Mouse (Mus musculus) layer of hippocampus, adult 2 months (tissue): ENCODE results near the gene Ssna1. TPM values are rescaled to one million over a fixed set of nuclear protein-coding genes. Genes with fewer than 3 reads are reported as not detected.

Experiments used
- DNase-seq, 2 experiments: peaks; one replicate each; pipeline ENCODE4 v3.0.0; 2022; ENCODE audit warnings: low spot score in 2 of 2
- H3K27ac ChIP-seq: fragments of 200-600 bp; 2 replicates; pipeline ENCODE4 v1.8.1; 2022
- H3K4me3 ChIP-seq: fragments of 200-600 bp; 2 replicates; pipeline ENCODE4 v1.8.1; 2022; ENCODE audit warnings: mild to moderate bottlenecking
- CTCF ChIP-seq: fragments of 200-600 bp; conservative IDR thresholded peaks from 2 replicates; pipeline ENCODE4 v1.8.1; 2022; ENCODE audit warnings: antibody characterized with exemption, mild to moderate bottlenecking, moderate library complexity
- total RNA-seq, 2 experiments: library from RNA; stranded (reverse); gene quantifications; 2 replicates each; pipeline ENCODE4 v1.2.3; 2021

Ssna1 gene
- total RNA-seq, 2 experiments from 2014 or later: 64.5 to 69.3 TPM

DNA sequence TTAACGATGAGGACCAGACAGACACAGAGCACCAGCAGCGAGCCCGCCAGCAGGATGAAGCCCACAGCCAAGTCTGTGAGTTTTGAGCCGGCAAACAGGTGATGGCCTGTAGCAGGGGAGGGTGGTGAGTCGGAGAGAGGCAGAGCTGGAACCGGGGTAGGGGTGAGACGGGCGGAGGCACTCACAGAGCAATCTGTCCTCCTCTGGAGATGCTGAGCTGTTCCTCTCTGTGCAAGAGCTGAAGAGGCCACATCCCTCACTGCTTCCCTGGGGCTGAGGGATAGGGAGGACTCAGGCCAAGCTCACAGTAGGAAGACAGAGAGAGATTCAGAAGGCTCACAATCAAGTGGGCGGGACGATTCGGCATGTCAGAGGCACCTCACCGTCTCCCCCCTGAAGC, 41.2 kb downstream of the Ssna1 start:
- no peak for TF ChIP-seq CTCF
- Histone ChIP-seq H3K27ac (no peak overlapping the region), H3K4me3 (no peak overlapping the region)
- no peak for DNase-seq

DNA sequence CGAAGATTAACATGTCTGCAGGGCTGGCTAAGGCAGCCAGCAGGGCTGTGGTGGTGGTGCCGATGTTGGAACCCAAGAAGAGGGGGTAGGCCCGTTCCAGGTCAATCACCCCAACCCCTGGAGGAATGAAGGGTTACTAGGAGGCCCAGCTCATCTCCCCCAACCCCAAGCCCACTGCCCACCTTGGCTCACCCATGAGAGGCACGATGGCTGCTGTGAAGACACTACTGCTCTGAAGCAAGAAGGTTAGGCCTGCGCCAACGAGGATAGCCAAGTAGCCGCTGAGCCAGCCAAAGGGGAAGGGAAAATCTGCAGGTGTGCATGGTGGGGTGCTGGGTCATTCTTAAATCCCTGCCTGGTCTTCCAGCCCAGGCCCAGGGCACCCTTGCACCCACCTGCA, 41.7 kb downstream of the Ssna1 start:
- H3K4me3 ChIP-seq: no peak overlapping the region
- TF ChIP-seq CTCF: no peak
- no peak for DNase-seq
- no peak overlapping the region for H3K27ac ChIP-seq

DNA sequence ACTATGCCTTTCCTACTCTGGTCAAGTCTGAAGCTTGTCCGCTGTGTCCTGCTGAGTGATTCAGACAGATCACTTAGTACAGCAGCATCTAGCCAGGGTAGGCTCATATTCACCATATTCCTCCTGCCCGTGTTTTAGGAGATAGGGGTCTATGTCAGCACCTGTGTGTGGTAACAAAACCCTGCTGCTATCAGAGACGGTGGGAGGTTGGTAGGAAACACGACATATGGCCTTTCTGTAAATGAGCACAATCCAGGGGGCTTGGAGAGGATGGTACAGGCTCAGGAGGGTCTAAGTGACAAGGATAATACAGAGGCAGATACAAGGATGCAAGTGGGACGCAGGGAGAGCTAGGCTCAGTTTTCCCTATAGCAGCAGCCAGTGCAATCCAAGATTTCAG, 42.7 kb downstream of the Ssna1 start:
- no peak for DNase-seq
- H3K27ac ChIP-seq: peak overlapping the region; percentile 98; the same call in 1 of the 2 replicates
- no peak overlapping the region for H3K4me3 ChIP-seq
- no peak for TF ChIP-seq CTCF

DNA sequence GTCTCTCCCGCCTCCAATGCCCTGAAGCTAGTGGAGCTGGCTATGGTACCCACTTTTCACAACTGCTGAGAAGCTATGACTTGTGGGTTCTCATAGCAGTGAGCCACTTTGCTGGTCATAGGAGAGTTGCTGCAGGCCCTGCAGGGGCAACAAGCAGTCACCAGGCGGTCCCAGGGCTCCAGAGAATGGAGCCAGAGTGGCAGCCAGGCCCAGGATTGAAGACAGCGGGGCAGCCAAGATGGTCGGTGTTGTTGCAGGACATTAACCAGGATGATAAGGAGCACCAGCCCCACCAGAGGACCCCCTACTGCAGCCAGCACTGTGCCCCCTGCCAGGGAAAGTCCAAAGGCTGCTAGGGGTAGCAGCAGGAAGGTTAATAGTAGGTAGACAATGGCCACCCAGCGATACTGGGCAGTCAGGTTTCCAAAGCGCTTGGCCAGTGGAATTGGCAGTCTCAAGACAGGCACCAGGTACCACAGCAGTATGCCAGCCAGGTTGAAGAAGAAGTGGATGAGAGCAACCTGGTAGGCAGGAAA, 43.2 kb downstream of the Ssna1 start:
- DNase-seq: no peak
- peak overlapping the region; percentile 98 for H3K27ac ChIP-seq
- peak overlapping the region; percentile 45; the same call in 1 of the 2 replicates for H3K4me3 ChIP-seq
- TF ChIP-seq CTCF: no peak

DNA sequence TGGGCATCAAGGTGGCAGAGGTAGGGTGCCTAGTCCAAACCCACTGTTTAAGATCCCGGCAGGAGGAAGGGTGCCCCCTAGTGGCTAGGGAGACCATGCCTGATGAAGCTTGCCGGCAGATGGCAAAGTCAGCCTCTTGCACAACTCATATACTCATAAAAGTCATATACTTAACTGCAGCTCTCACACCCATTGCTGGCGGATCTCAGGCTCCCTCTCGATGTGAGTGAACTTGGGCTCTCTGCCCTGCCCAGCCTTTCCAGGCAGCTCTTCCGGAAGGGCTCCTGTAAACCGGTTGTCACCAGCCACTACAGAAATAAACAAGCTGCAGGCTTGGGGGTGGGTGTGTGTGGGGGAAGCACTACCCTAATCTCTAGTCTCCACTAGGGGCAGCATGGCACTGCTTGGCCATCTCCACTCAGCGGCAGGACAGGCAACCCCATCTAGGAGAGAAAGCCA, 43.8 kb downstream of the Ssna1 start:
- H3K4me3 ChIP-seq: peak overlapping the region; percentile 45
- peak; percentile 81 to 90 for DNase-seq
- TF ChIP-seq CTCF: peak; percentile 85
- peak overlapping the region; percentile 98 for H3K27ac ChIP-seq

- no peak overlapping the region for H3K4me3 ChIP-seq
- H3K27ac ChIP-seq: peak overlapping the region; percentile 98
- no peak for DNase-seq
- no peak for TF ChIP-seq CTCF
These were observed 44.8 kb downstream of the Ssna1 start for GRCm38 (mm10) chr2:25227406-25227805.

DNA sequence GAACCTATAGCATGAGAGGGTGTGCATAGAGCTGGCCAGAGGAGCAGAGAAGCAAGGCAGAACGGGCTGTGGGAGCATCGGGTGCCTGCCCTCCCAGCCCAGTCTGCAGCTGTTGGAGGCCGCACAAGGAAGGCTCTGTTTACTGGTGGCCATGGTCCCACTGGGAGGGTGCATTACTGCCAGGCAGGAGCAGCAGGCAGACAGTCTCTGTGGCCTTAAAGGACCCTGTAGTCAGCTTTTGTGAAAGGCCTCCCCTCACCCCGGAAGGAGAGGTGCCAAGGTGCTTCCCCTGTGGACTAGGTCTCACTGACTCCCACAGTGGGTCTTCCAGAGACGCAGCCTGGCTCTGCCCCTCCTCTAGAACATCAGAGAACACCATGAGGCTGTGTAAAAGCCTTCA, 45.4 kb downstream of the Ssna1 start:
- Histone ChIP-seq H3K27ac (peak overlapping the region; percentile 98), H3K4me3 (no peak overlapping the region)
- no peak for TF ChIP-seq CTCF
- DNase-seq: peak; percentile 53 to 69

DNA sequence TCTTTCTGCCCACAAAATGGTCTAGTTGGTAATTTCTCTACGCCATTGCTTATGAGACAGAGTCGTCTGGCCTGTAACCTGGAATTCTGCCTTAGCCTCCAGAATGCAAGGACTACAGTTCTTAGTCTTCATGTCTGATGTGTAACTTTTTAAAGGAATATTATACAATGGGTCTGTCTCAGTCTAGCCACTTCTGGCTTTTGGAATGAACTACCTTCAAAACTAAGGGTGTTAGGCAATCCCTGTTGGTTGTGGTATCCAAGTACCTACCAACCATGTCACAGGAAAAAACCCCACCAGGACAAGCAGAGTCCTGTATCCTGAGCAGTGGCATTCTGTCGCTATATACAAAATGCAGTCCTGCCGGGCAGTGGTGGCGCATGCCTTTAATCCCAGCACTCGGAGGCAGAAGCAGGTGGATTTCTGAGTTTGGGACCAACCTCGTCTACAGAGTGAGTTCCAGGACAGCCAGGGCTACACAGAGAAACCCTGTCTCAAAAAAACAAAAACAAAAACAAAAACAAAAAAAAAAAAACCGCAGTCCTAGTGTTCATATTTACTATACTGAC, 46.3 kb downstream of the Ssna1 start:
- Histone ChIP-seq H3K4me3 (peak overlapping the region; percentile 62; the same call in 1 of the 2 replicates), H3K27ac (peak overlapping the region; percentile 98)
- no peak for TF ChIP-seq CTCF
- DNase-seq: no peak

DNA sequence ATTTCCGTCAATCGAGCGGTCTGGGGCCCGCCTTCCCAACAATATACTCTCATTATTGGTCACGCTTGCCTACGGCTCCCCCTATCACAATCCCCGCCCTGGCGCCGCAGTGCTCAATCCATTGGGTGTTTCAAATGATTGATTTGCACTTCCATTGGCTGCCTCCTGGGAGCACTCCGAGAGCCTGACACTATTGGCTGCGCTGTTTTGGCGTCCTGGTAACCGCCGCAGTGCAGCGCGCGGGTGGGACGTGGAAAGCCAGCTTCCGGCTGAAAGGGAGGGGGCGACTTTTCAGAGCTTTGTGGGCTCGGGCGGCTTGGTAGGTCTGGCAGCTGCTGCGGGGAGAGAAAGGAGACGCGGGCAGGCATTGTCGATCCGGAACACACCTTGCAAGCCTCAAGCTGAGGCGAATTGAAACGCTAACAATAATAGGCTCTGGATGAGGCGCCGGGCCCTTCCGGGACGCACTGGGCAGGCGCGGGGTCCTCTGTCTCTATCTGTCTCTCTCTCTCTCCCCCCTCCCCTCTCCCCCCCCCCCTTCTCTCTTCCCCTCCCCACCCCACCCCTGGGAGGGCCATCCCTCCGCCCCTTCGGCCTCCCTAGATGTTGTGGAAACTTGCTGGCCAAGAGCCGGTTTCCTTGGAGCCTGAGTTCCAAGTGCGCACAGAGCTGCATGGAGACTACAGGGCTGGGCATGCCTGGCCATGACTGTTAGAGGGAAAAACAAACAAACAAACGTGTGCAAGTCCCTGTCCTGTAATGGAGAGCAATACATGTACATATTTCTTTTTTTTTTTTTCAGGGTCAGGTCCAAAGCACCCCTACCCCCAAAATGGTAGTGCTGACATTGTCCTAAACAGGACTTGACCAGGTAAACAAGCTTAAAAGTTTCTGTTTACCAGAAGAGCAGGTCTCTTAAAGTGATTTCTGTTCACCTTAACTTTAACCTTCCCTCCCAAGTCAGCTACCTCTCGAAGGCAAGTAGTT, 47.2 kb downstream of the Ssna1 start:
- DNase-seq: peak; percentile 97 to 100
- peak overlapping the region; percentile 98 for H3K27ac ChIP-seq
- peak; percentile 58 for TF ChIP-seq CTCF
- H3K4me3 ChIP-seq: peak overlapping the region; percentile 62

GRCm38 (mm10) chr2:25224492-25224765, 47.8 kb downstream of the Ssna1 start, which contains the start of gene Tubb4b:
Gene Tubb4b, minus strand, starts transcription at chr2:25224702.
- TF ChIP-seq CTCF: no peak
- no peak for DNase-seq

DNA sequence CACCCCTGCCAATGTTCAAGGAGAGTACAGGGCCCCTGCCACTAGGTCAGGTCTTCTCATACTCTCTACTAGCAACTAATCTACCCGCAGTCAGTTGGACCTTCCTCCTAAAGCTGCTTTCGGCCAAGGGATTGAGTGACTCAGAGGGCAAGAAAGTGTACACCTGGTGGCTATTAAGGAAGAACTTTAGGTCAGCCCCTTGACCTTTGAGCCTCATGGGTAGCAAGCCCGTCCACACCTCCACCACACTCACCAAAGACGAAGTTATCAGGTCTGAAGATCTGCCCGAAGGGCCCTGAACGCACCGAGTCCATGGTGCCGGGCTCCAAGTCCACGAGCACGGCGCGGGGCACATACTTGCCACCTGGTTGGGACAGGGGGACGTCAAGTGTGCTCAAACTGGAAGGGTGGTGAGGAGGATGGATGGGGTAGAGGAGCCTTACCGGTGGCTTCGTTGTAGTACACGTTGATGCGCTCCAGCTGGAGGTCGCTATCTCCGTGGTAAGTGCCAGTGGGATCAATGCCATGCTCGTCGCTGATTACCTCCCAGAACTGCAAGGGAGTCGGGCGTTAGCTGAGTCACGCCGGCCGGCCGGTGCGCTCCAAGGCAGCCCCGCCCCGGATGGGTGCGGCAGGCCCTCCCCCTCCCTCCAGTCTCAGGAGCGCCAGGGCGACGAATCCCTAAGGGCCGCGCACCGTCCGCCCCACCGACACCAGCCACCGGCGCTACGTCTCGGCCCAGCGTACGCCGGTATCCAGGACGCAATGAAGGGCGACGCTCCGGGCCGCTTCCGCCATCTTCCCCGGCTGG, 48.4 kb downstream of the Ssna1 start:
- DNase-seq: peak; percentile 63 to 69
- Histone ChIP-seq H3K4me3 (peak overlapping the region; percentile 84), H3K27ac (peak overlapping the region; percentile 95)
- TF ChIP-seq CTCF: no peak

More at GRCm38 (mm10) chr2:25224492-25224765, 47.8 kb downstream of the Ssna1 start, which contains the start of gene Tubb4b:
- Histone ChIP-seq H3K4me3 (peak within 1 kb of the TSS; percentile 84), H3K27ac (peak within 1 kb of the TSS; percentile 98)

DNA sequence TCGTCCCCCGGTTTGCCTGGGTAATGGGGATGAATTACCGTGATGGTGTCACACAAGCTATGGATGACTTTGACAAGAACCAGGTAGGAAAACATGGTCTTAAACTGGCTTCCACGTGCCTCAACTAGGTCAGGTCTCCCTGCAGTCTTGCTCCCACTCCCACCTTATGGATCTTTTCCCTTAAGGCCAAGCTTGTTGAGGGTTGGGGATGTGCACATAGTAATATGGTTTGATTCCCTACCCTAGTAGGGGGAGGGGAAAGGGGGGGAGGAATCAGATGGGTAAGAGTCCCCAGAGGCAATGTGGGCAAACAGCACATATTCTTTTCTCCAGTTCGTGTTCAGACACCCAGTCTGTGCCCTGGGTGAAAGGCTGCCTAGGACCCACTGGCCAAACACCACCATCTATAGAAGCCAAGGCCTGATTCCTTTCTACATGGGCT, 50.9 kb downstream of the Ssna1 start:
- no peak for DNase-seq
- Histone ChIP-seq H3K27ac (no peak overlapping the region), H3K4me3 (no peak overlapping the region)
- TF ChIP-seq CTCF: no peak

Other genes with a start within 250 kb of the Ssna1 start
- gene Nsmf, start 218.1 kb downstream of the Ssna1 start, total RNA-seq: 1,000 to 10,000 TPM in 1 of 2 experiments, 100 to 1,000 TPM in 1; 975 to 1,037 TPM
- not detected for gene Entpd8, start 192.1 kb downstream of the Ssna1 start, total RNA-seq
- gene Noxa1, start 177.3 kb downstream of the Ssna1 start, total RNA-seq: not detected
- gene Nrarp, start 91.7 kb downstream of the Ssna1 start, total RNA-seq: 10 to 100 TPM; 21.3 to 21.9 TPM
- 1 to 10 TPM; 2.2 to 3.0 TPM for gene Tor4a, start 75.6 kb downstream of the Ssna1 start, total RNA-seq
- 10 to 100 TPM; 57.0 to 58.5 TPM for gene Nelfb, start 60.9 kb downstream of the Ssna1 start, total RNA-seq
- gene Stpg3, start 57.8 kb downstream of the Ssna1 start, total RNA-seq: under 1 TPM in 1 of 2 experiments, not detected in 1; 0.33 TPM
- not detected for gene Fam166a, start 53.7 kb downstream of the Ssna1 start, total RNA-seq
- 100 to 1,000 TPM; 305 to 309 TPM for gene Tubb4b, start 47.7 kb downstream of the Ssna1 start, total RNA-seq
- gene Slc34a3, start 38.1 kb downstream of the Ssna1 start, total RNA-seq: not detected
- gene Rnf224, start 35.7 kb downstream of the Ssna1 start, total RNA-seq: not detected
- gene Rnf208, start 30.2 kb downstream of the Ssna1 start, total RNA-seq: 100 to 1,000 TPM; 228 to 232 TPM
- not detected for gene Cysrt1, start 30.0 kb downstream of the Ssna1 start, total RNA-seq
- gene AL732309.1, start 25.6 kb downstream of the Ssna1 start, total RNA-seq: 1 to 10 TPM; 2.2 to 2.4 TPM
- gene Tmem203, start 17.0 kb downstream of the Ssna1 start, total RNA-seq: 10 to 100 TPM; 35.1 to 35.8 TPM
- 10 to 100 TPM; 21.5 to 23.8 TPM for gene Tprn, start 9.8 kb downstream of the Ssna1 start, total RNA-seq
- gene Anapc2, start within 50 bp of the Ssna1 start, total RNA-seq: 10 to 100 TPM; 84.6 to 84.7 TPM
- gene Tmem210, start 15.7 kb upstream of the Ssna1 start, total RNA-seq: not detected
- not detected for gene Lrrc26, start 17.5 kb upstream of the Ssna1 start, total RNA-seq
- gene Grin1, start 46.7 kb upstream of the Ssna1 start, total RNA-seq: 100 to 1,000 TPM; 443 to 449 TPM
- gene Man1b1, start 59.9 kb upstream of the Ssna1 start, total RNA-seq: 10 to 100 TPM; 56.4 to 58.0 TPM
- 10 to 100 TPM; 32.1 to 36.2 TPM for gene Dpp7, start 83.9 kb upstream of the Ssna1 start, total RNA-seq
- 10 to 100 TPM; 14.6 to 19.8 TPM for gene Uap1l1, start 93.2 kb upstream of the Ssna1 start, total RNA-seq
- gene Sapcd2, start 99.9 kb upstream of the Ssna1 start, total RNA-seq: 1 to 10 TPM; 3.0 to 4.0 TPM
- 10 to 100 TPM; 14.6 to 16.6 TPM for gene Entpd2, start 123.4 kb upstream of the Ssna1 start, total RNA-seq
- gene Npdc1, start 126.9 kb upstream of the Ssna1 start, total RNA-seq: 100 to 1,000 TPM; 429 to 433 TPM
- under 1 TPM in 1 of 2 experiments, not detected in 1; 0.37 TPM for gene Fut7, start 150.8 kb upstream of the Ssna1 start, total RNA-seq
- 100 to 1,000 TPM; 159 to 167 TPM for gene Abca2, start 156.3 kb upstream of the Ssna1 start, total RNA-seq
- under 1 TPM in 1 of 2 experiments, not detected in 1; 0.49 TPM for gene Clic3, start 184.4 kb upstream of the Ssna1 start, total RNA-seq
- gene Paxx, start 188.7 kb upstream of the Ssna1 start, total RNA-seq: 10 to 100 TPM; 55.7 to 62.1 TPM
- gene Ptgds, start 197.6 kb upstream of the Ssna1 start, total RNA-seq: 100 to 1,000 TPM; 541 to 735 TPM
- not detected for gene Lcn12, start 221.5 kb upstream of the Ssna1 start, total RNA-seq
- gene Fbxw5, start 228.3 kb upstream of the Ssna1 start, total RNA-seq: 100 to 1,000 TPM; 109 to 120 TPM
- gene C8g, start 229.3 kb upstream of the Ssna1 start, total RNA-seq: 1 to 10 TPM in 1 of 2 experiments, under 1 TPM in 1; 0.97 to 1.5 TPM